In the genomic region with DNA sequence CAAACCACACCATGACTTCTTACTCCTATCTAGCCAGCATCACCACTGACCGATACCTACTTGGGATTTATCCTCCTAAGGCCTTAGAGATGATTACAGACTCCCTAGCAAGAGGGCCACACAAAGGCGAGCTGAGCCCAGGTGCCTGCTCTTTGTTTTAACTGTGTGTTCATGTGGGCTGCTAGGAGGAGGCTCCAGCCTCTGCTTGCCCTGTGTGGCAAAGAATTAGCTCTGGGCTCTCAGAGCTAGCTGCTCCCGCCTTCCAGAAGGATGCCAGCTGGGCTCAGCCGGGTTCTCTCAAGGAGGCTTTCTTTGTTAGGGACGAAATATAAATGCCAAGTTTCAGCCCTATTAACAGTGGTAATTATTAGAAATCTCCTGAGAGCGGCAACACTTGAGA, we compare ENCODE assay signal across 10 mouse cellular contexts. TPM values are rescaled to one million over a fixed set of nuclear protein-coding genes. Genes with fewer than 3 reads are reported as not detected.
DNase-seq lines count a peak whose midpoint lies in the region; ATAC-seq and TF ChIP-seq lines count a peak whose summit lies in the region.
"Had no signal": no experiment of that assay in that cellular context is flagged by ENCODE, and none has a peak within 500 bp of the region (broad histone marks: within the 10 kb centered on the region; RNA-seq: fewer than 3 reads in every experiment).

No protein-coding gene starts in this region.

- peak; percentile 54; the same call in 1 of the 2 replicates for ATAC-seq in cerebellum, adult (ENCODE audit: insufficient number of reproducible peaks, low FRiP score, low TSS enrichment)
- peak; percentile 67 for ATAC-seq in forebrain, embryonic 16.5 days
- no peak for ATAC-seq in midbrain, embryonic 14.5 days (ENCODE audit: low FRiP score, low TSS enrichment)
- no peak for ATAC-seq in inflammation-experienced regulatory T-cells, adult 6 months

- H3K27me3 ChIP-seq in forebrain, embryonic 16.5 days (replicated peaks; ENCODE audit: control insufficient read depth, insufficient read depth, low read length): no peaks in the 10 kb centered on the region
- no peaks in the 10 kb centered on the region for H3K27me3 ChIP-seq in midbrain, embryonic 14.5 days (ENCODE audit: control insufficient read depth, insufficient read depth, low read length)

- no peak overlapping the region for H3K4me3 ChIP-seq in layer of hippocampus, adult 2 months
- H3K4me3 ChIP-seq in forebrain, embryonic 16.5 days (replicated peaks; ENCODE audit: low read length): no peak overlapping the region
- no peak overlapping the region for H3K4me3 ChIP-seq in midbrain, embryonic 14.5 days (replicated peaks; ENCODE audit: low read depth, low read length)

- peak overlapping the region; percentile 43; the same call in 1 of the 2 replicates for H3K27ac ChIP-seq in layer of hippocampus, adult 2 months
- H3K27ac ChIP-seq in forebrain, embryonic 16.5 days (ENCODE audit: low read length): peak overlapping the region; percentile 71
- H3K27ac ChIP-seq in midbrain, embryonic 14.5 days (replicated peaks; ENCODE audit: low read depth, low read length): peak overlapping the region; percentile 50; the same call in 1 of the 2 replicates
- H3K27ac ChIP-seq: liver, embryonic 14.5 days had no signal

- peaks cover 57% of the 10 kb centered on the region for H3K4me1 ChIP-seq in forebrain, embryonic 16.5 days (replicated peaks; ENCODE audit: control insufficient read depth, insufficient read depth, low read length)
- peaks cover 33% of the 10 kb centered on the region for H3K4me1 ChIP-seq in midbrain, embryonic 14.5 days (ENCODE audit: control insufficient read depth, insufficient read depth, low read length)

- H3K9me3 ChIP-seq in forebrain, embryonic 16.5 days (ENCODE audit: control insufficient read depth, low read length): no peaks in the 10 kb centered on the region
- H3K9me3 ChIP-seq in midbrain, embryonic 14.5 days (ENCODE audit: control insufficient read depth, low read length): no peaks in the 10 kb centered on the region

- H3K36me3 ChIP-seq in forebrain, embryonic 16.5 days (ENCODE audit: control insufficient read depth, insufficient read depth): 0 out of 2 replicates have a peak, but pooled peaks cover 2% of the 10 kb centered on the region
- peaks cover 16% of the 10 kb centered on the region for H3K36me3 ChIP-seq in midbrain, embryonic 14.5 days (ENCODE audit: control insufficient read depth, insufficient read depth, low read length)

- H3K4me2 ChIP-seq in forebrain, embryonic 16.5 days (ENCODE audit: low read length): peak overlapping the region; percentile 39
- H3K4me2 ChIP-seq in midbrain, embryonic 14.5 days (ENCODE audit: low read length): peak overlapping the region; percentile 37

- TF ChIP-seq CTCF in layer of hippocampus, adult 2 months (conservative IDR thresholded peaks at IDR 0.05): no peak

- WGBS in forebrain, embryonic 16.5 days: 11% methylated on average over 6 of the region's 6 CpGs
- WGBS in midbrain, embryonic 14.5 days: 21% methylated on average over 6 of the region's 6 CpGs

- no peak for DNase-seq in cerebellum, postnatal 4 days (ENCODE audit: low spot score in 2 of 2)
- no peak for DNase-seq in layer of hippocampus, adult 2 months (ENCODE audit: low spot score in 2 of 2)
- no peak for DNase-seq in layer of hippocampus, postnatal 36 days
- DNase-seq in midbrain, embryonic 14.5 days: peak; percentile 64
- no peak for DNase-seq in right cerebral cortex, postnatal 4 days
- DNase-seq: thymus, postnatal 4 days had no signal

- H3K9ac ChIP-seq in forebrain, embryonic 16.5 days (replicated peaks; ENCODE audit: low read depth, low read length): 0 out of 2 replicates have a peak overlapping the region, but pooled peaks have one; percentile 36
- peak overlapping the region; percentile 32; the same call in 1 of the 2 replicates for H3K9ac ChIP-seq in midbrain, embryonic 14.5 days (replicated peaks; ENCODE audit: low read length)
- H3K9ac ChIP-seq: liver, embryonic 14.5 days had no signal

RNA-seq across cellular contexts. Expression of gene Pbx1, which starts 14.4 kb away (rescaled TPM):
- total RNA-seq in layer of hippocampus, adult 2 months (2021): 100 to 1,000 TPM; 120 to 123 TPM
- 100 to 1,000 TPM; 117 to 118 TPM for total RNA-seq in layer of hippocampus, postnatal 36 days (2021)
- 82.9 and 91.2 TPM in 2 replicates for polyA plus RNA-seq in forebrain, embryonic 16.5 days (2015; fragmentation: Nextera tagmentation; extraction: Ambion mirVana)
- polyA plus RNA-seq in midbrain, embryonic 14.5 days (2014; fragmentation: Nextera tagmentation; extraction: Ambion mirVana): 114 and 125 TPM in 2 replicates
- under 1 TPM in 2 of 3 experiments, not detected in 1; 0.05 to 0.43 TPM for polyA plus RNA-seq in inflammation-experienced regulatory T-cells, adult 6 months (2017; shearing (Covaris generic))

Comparison
In these comparisons a context has a peak if more than half of its experiments do, and no peak if none do; other contexts are left out.
1. ATAC-seq: peak in cerebellum, adult (single experiment) and forebrain, embryonic 16.5 days (single experiment); none in midbrain, embryonic 14.5 days (single experiment) and inflammation-experienced regulatory T-cells, adult 6 months (single experiment).
2. RNA of gene Pbx1, which starts 14.4 kb away (polyA plus RNA-seq): 114 to 125 TPM in midbrain, embryonic 14.5 days and 82.9 to 91.2 TPM in forebrain, embryonic 16.5 days; 0.05 to 0.43 TPM in inflammation-experienced regulatory T-cells, adult 6 months; every median in the first group is over 10 times any median in the second.
3. Peak in every context shown above with its lines, with median percentiles within 50 percentile points of each other: H3K27ac ChIP-seq.